Mouse (Mus musculus) kidney, postnatal 10 days (tissue): ENCODE results near the gene Avil.
"Not testable (repeated sequence)": the region's sequence is repeated elsewhere in the genome, so short reads cannot be mapped to it uniquely, and the experiment has no call there.

ENCODE experiments used
- DNase-seq: peaks from one replicate; pipeline ENCODE4 v3.0.0; 2021; ENCODE audit warnings: mixed read lengths

Gene Avil

GRCm38 (mm10) chr10:127059968-127060916 is 59.7 kb downstream of the Avil start, which contains the start of gene March9:
March9 (minus strand) TSS chr10:127060184.
- DNase-seq: peak; percentile 85

GRCm38 (mm10) chr10:127061085-127061484 is 60.6 kb downstream of the Avil start:
- DNase-seq: no peak

GRCm38 (mm10) chr10:127061513-127061912 is 61.0 kb downstream of the Avil start:
- no peak for DNase-seq

GRCm38 (mm10) chr10:127062101-127062500 is 61.6 kb downstream of the Avil start:
- not testable (repeated sequence) for DNase-seq

GRCm38 (mm10) chr10:127062503-127062902 is 62.0 kb downstream of the Avil start:
- no peak for DNase-seq

GRCm38 (mm10) chr10:127063239-127063872 is 62.8 kb downstream of the Avil start, which contains the start of gene Cdk4:
Cdk4 (plus strand) TSS chr10:127063534.
- DNase-seq: peak; percentile 100

- peak; percentile 42 for DNase-seq
Observed at GRCm38 (mm10) chr10:127063913-127064870, 63.7 kb downstream of the Avil start.

GRCm38 (mm10) chr10:127065981-127066380 is 65.5 kb downstream of the Avil start:
- no peak for DNase-seq

- DNase-seq: no peak
Observed at GRCm38 (mm10) chr10:127066519-127067018, 66.1 kb downstream of the Avil start.

- no peak for DNase-seq
Observed at GRCm38 (mm10) chr10:127068360-127069038, 68.0 kb downstream of the Avil start.

- DNase-seq: no peak
Observed at GRCm38 (mm10) chr10:127069281-127070189, 69.0 kb downstream of the Avil start.
